Mouse (Mus musculus) erythroblast, embryonic 14.5 days (primary cell): Measurements from ENCODE around the gene Nfib. TPM values are rescaled to one million over a fixed set of nuclear protein-coding genes. Genes with fewer than 3 reads are reported as not detected.

Experiments used
- H3K27me3 ChIP-seq: 2 replicates; pipeline ENCODE4 v1.6.1; 2012; ENCODE audit warnings: inconsistent platforms; ENCODE audit not compliant: control insufficient read depth
- H3K36me3 ChIP-seq: 2 replicates; pipeline ENCODE4 v1.6.1; 2012; ENCODE audit warnings: mild to moderate bottlenecking, inconsistent platforms; ENCODE audit not compliant: control insufficient read depth
- H3K4me1 ChIP-seq: 2 replicates; pipeline ENCODE4 v1.6.1; 2012; ENCODE audit warnings: inconsistent platforms; ENCODE audit not compliant: control insufficient read depth
- H3K4me3 ChIP-seq: replicated peaks from 2 replicates; pipeline ENCODE3; 2012; ENCODE audit warnings: moderate library complexity, mild to moderate bottlenecking, inconsistent platforms
- H3K9me3 ChIP-seq: 2 replicates; pipeline ENCODE4 v1.6.1; 2012; ENCODE audit warnings: low read length, inconsistent platforms, mixed read lengths; ENCODE audit not compliant: control insufficient read depth
- GATA1 ChIP-seq: IDR thresholded peaks from 2 replicates; pipeline ENCODE4 v1.6.1; 2012; ENCODE audit warnings: low read length, inconsistent platforms, mixed read lengths
- TAL1 ChIP-seq: IDR thresholded peaks from 3 replicates; pipeline ENCODE4 v1.6.1; 2012; ENCODE audit warnings: low read length, inconsistent platforms, mixed read lengths
- polyA plus RNA-seq: library from polyadenylated mRNA; stranded (reverse); fragments of >175 nt; gene quantifications from 2 replicates; pipeline ENCODE4 v1.2.3, GENCODE M21; 2012

Gene Nfib
- polyA plus RNA-seq, 1 experiment, result not detected

- H3K36me3 ChIP-seq, result no peaks in the 10 kb centered on the region
- no peaks in the 10 kb centered on the region for H3K4me1 ChIP-seq
- no peaks in the 10 kb centered on the region for H3K9me3 ChIP-seq
- no peaks in the 10 kb centered on the region for H3K27me3 ChIP-seq
- H3K4me3 ChIP-seq, result no peak overlapping the region
- TF ChIP-seq TAL1 (no peak), GATA1 (no peak)
Observed at GRCm38 (mm10) chr4:82605034-82605784, 100.3 kb downstream of the Nfib start.

GRCm38 (mm10) chr4:82604501-82604900 lies 101.0 kb downstream of the Nfib start:
- Histone ChIP-seq H3K36me3 (no peaks in the 10 kb centered on the region), H3K27me3 (no peaks in the 10 kb centered on the region), H3K4me3 (no peak overlapping the region), H3K4me1 (no peaks in the 10 kb centered on the region), H3K9me3 (no peaks in the 10 kb centered on the region)
- no peak for TF ChIP-seq TAL1
- TF ChIP-seq GATA1, result no peak

GRCm38 (mm10) chr4:82600636-82601035 lies 104.9 kb downstream of the Nfib start:
- H3K4me3 ChIP-seq, result no peak overlapping the region
- TF ChIP-seq TAL1, result no peak
- TF ChIP-seq GATA1, result no peak

GRCm38 (mm10) chr4:82598436-82598835 lies 107.1 kb downstream of the Nfib start:
- H3K27me3 ChIP-seq, result no peaks in the 10 kb centered on the region
- H3K4me1 ChIP-seq, result no peaks in the 10 kb centered on the region
- H3K9me3 ChIP-seq, result no peaks in the 10 kb centered on the region
- TF ChIP-seq GATA1 (no peak), TAL1 (no peak)
- no peak overlapping the region for H3K4me3 ChIP-seq
- H3K36me3 ChIP-seq, result no peaks in the 10 kb centered on the region

More at GRCm38 (mm10) chr4:82600636-82601035, 104.9 kb downstream of the Nfib start:
- H3K36me3 ChIP-seq, result no peaks in the 10 kb centered on the region
- H3K9me3 ChIP-seq, result no peaks in the 10 kb centered on the region
- no peaks in the 10 kb centered on the region for H3K27me3 ChIP-seq
- no peaks in the 10 kb centered on the region for H3K4me1 ChIP-seq

- H3K27me3 ChIP-seq, result no peaks in the 10 kb centered on the region
- H3K36me3 ChIP-seq, result no peaks in the 10 kb centered on the region
- TF ChIP-seq GATA1, result no peak
- TF ChIP-seq TAL1, result no peak
- H3K9me3 ChIP-seq, result no peaks in the 10 kb centered on the region
- no peaks in the 10 kb centered on the region for H3K4me1 ChIP-seq
- H3K4me3 ChIP-seq, result no peak overlapping the region
Observed at GRCm38 (mm10) chr4:82593681-82594666, 111.6 kb downstream of the Nfib start.

- TF ChIP-seq GATA1 (no peak), TAL1 (no peak)
- Histone ChIP-seq H3K4me1 (no peaks in the 10 kb centered on the region), H3K4me3 (no peak overlapping the region), H3K36me3 (no peaks in the 10 kb centered on the region), H3K9me3 (no peaks in the 10 kb centered on the region), H3K27me3 (no peaks in the 10 kb centered on the region)
Observed at GRCm38 (mm10) chr4:82592086-82593030, 113.2 kb downstream of the Nfib start.

GRCm38 (mm10) chr4:82589345-82589890 lies 116.1 kb downstream of the Nfib start:
- no peaks in the 10 kb centered on the region for H3K4me1 ChIP-seq
- TF ChIP-seq GATA1 (no peak), TAL1 (no peak)
- H3K4me3 ChIP-seq, result no peak overlapping the region
- H3K27me3 ChIP-seq, result no peaks in the 10 kb centered on the region
- no peaks in the 10 kb centered on the region for H3K9me3 ChIP-seq
- H3K36me3 ChIP-seq, result no peaks in the 10 kb centered on the region

- Histone ChIP-seq H3K27me3 (no peaks in the 10 kb centered on the region), H3K36me3 (no peaks in the 10 kb centered on the region), H3K4me3 (no peak overlapping the region), H3K4me1 (no peaks in the 10 kb centered on the region), H3K9me3 (no peaks in the 10 kb centered on the region)
- TF ChIP-seq TAL1, result no peak
- TF ChIP-seq GATA1, result no peak
Observed at GRCm38 (mm10) chr4:82588718-82589117, 116.8 kb downstream of the Nfib start.
